Mouse (Mus musculus) olfactory bulb, adult 2 months (tissue): ENCODE results near the gene Picalm. TPM values are rescaled to one million over a fixed set of nuclear protein-coding genes. Genes with fewer than 3 reads are reported as not detected.

ENCODE experiments used
- H3K27ac ChIP-seq: fragments of 200-500 bp; 2 replicates; pipeline ENCODE4 v1.5.1; 2012; ENCODE audit warnings: low read depth, low read length; ENCODE audit not compliant: insufficient read depth
- H3K4me1 ChIP-seq: fragments of 200-500 bp; 2 replicates; pipeline ENCODE4 v1.6.1; 2012; ENCODE audit warnings: low read length; ENCODE audit not compliant: control insufficient read depth, insufficient read depth
- H3K4me3 ChIP-seq: fragments of 200-500 bp; 2 replicates; pipeline ENCODE4 v1.5.1; 2012; ENCODE audit warnings: mild to moderate bottlenecking, low read depth, low read length, moderate library complexity; ENCODE audit not compliant: insufficient read depth
- CTCF ChIP-seq: fragments of 200-500 bp; IDR thresholded peaks from 2 replicates; pipeline ENCODE4 v1.5.1; 2012; ENCODE audit warnings: low read depth, mild to moderate bottlenecking, low read length, moderate library complexity; ENCODE audit not compliant: insufficient read depth
- POLR2A ChIP-seq: fragments of 200-500 bp; IDR thresholded peaks from 2 replicates; pipeline ENCODE4 v1.6.1; 2012; ENCODE audit warnings: mild to moderate bottlenecking, low read depth, low read length, moderate library complexity; ENCODE audit not compliant: insufficient read depth
- WGBS: fragments of 180-500 bp; shearing (Covaris S2); methylation state at CpG from one replicate; pipeline ENCODE4 v1.1.7; 2018; 5-methylcytosine and 5-hydroxymethylcytosine counted together
- polyA plus RNA-seq: library from polyadenylated mRNA; stranded (reverse); fragments of >200 nt; gene quantifications from 2 replicates; pipeline ENCODE4 v1.2.4, GENCODE M21; 2012; ENCODE audit warnings: low replicate concordance; ENCODE audit not compliant: missing spikeins, insufficient read depth, insufficient read length

The Picalm gene
- polyA plus RNA-seq, 1 experiment = 64.3 TPM

- peak overlapping the region; percentile 71 for H3K27ac ChIP-seq
- no peak for TF ChIP-seq CTCF
- no peak for TF ChIP-seq POLR2A
- WGBS = 3% methylated on average over 12 of the region's 12 CpGs
- peak overlapping the region; percentile 82 for H3K4me3 ChIP-seq
- no peaks in the 10 kb centered on the region for H3K4me1 ChIP-seq
These were observed 712 bp upstream of the Picalm start for GRCm38 (mm10) chr7:90129271-90129731.

- Histone ChIP-seq H3K4me3 (peak overlapping the region; percentile 82), H3K27ac (peak overlapping the region; percentile 41), H3K4me1 (no peaks in the 10 kb centered on the region)
- under 1% methylated on average over 39 of the region's 39 CpGs for whole genome bisulfite sequencing
- TF ChIP-seq CTCF (no peak), POLR2A (no peak)
These were observed 725 bp downstream of the Picalm start for GRCm38 (mm10) chr7:90130501-90131375.

GRCm38 (mm10) chr7:90131376-90131651, 1.3 kb downstream of the Picalm start:
- 0 out of 2 replicates have a peak overlapping the region, but pooled peaks have one; percentile 41 for H3K27ac ChIP-seq

GRCm38 (mm10) chr7:90131831-90132241, 1.8 kb downstream of the Picalm start:
- TF ChIP-seq POLR2A (no peak), CTCF (no peak)
- under 1% methylated on average over 7 of the region's 7 CpGs for WGBS
- Histone ChIP-seq H3K4me3 (peak overlapping the region; percentile 29; the same call in 1 of the 2 replicates), H3K4me1 (no peaks in the 10 kb centered on the region), H3K27ac (no peak overlapping the region)

More at GRCm38 (mm10) chr7:90131376-90131651, 1.3 kb downstream of the Picalm start:
- 1% methylated on average over 2 of the region's 2 CpGs for WGBS
- no peak for TF ChIP-seq CTCF
- no peak for TF ChIP-seq POLR2A
- H3K4me1 ChIP-seq = no peaks in the 10 kb centered on the region
- H3K4me3 ChIP-seq = no peak overlapping the region

GRCm38 (mm10) chr7:90132322-90132721, 2.3 kb downstream of the Picalm start:
- no peak overlapping the region for H3K27ac ChIP-seq
- H3K4me3 ChIP-seq = no peak overlapping the region
- TF ChIP-seq CTCF (no peak), POLR2A (no peak)
- no peaks in the 10 kb centered on the region for H3K4me1 ChIP-seq
- WGBS = 19% methylated on average over 3 of the region's 3 CpGs

- WGBS = 87% methylated on average over 3 of the region's 3 CpGs
- H3K4me1 ChIP-seq = no peaks in the 10 kb centered on the region
- no peak overlapping the region for H3K4me3 ChIP-seq
- no peak overlapping the region for H3K27ac ChIP-seq
- TF ChIP-seq POLR2A (no peak), CTCF (no peak)
These were observed 6.7 kb downstream of the Picalm start for GRCm38 (mm10) chr7:90136736-90137135.

- Histone ChIP-seq H3K4me1 (no peaks in the 10 kb centered on the region), H3K27ac (no peak overlapping the region), H3K4me3 (no peak overlapping the region)
- 74% methylated on average over 4 of the region's 4 CpGs for WGBS
- TF ChIP-seq CTCF (no peak), POLR2A (no peak)
These were observed 8.3 kb downstream of the Picalm start for GRCm38 (mm10) chr7:90138359-90138758.

GRCm38 (mm10) chr7:90140290-90140689, 10.3 kb downstream of the Picalm start:
- Histone ChIP-seq H3K27ac (no peak overlapping the region), H3K4me3 (no peak overlapping the region), H3K4me1 (no peaks in the 10 kb centered on the region)
- WGBS = 45% methylated on average over 3 of the region's 3 CpGs
- TF ChIP-seq CTCF (no peak), POLR2A (no peak)

GRCm38 (mm10) chr7:90144275-90144674, 14.3 kb downstream of the Picalm start:
- H3K27ac ChIP-seq = no peak overlapping the region
- H3K4me3 ChIP-seq = no peak overlapping the region
- WGBS = 96% methylated on average over 2 of the region's 2 CpGs
- TF ChIP-seq POLR2A = no peak
- no peak for TF ChIP-seq CTCF
- H3K4me1 ChIP-seq = no peaks in the 10 kb centered on the region

GRCm38 (mm10) chr7:90144971-90145370, 15.0 kb downstream of the Picalm start:
- H3K27ac ChIP-seq = no peak overlapping the region
- no peak for TF ChIP-seq CTCF
- no peak overlapping the region for H3K4me3 ChIP-seq
- 65% methylated on average over 2 of the region's 2 CpGs for WGBS
- H3K4me1 ChIP-seq = no peaks in the 10 kb centered on the region
